ENCODE assay signal across 9 mouse cellular contexts in genomic region chr2:137113288-137114061, GRCm38 (mm10). TPM values are rescaled to one million over a fixed set of nuclear protein-coding genes. Genes with fewer than 3 reads are reported as not detected.
DNase-seq lines count a peak whose midpoint lies in the region; ATAC-seq and TF ChIP-seq lines count a peak whose summit lies in the region.
"Had no signal": no experiment of that assay in that cellular context is flagged by ENCODE, and none has a peak within 500 bp of the region (broad histone marks: within the 10 kb centered on the region; RNA-seq: fewer than 3 reads in every experiment).

No protein-coding gene starts in this region.

- peak; percentile 11 to 22 for DNase-seq in cerebellum, postnatal 10 days
- no peak for DNase-seq in cerebellum, adult 11-12 months
- DNase-seq in brain, embryonic 14.5 days (ENCODE audit: low read depth) = peak; percentile 51
- DNase-seq in hindbrain, embryonic 11.5 days (ENCODE audit: low spot score) = no peak
- DNase-seq in gastrocnemius, postnatal 14 days = no peak
- no peak for DNase-seq in cerebellum, adult 8-10 months
- no peak for DNase-seq in left cerebral cortex, adult 9 months (ENCODE audit: low spot score in 2 of 2)

- peak overlapping the region; percentile 28; the same call in 1 of the 2 replicates for H3K9ac ChIP-seq in hindbrain, embryonic 11.5 days (ENCODE audit: low read depth, low read length)
- H3K9ac ChIP-seq in midbrain, embryonic 12.5 days (replicated peaks) = peak overlapping the region; percentile 70

- H3K4me2 ChIP-seq in hindbrain, embryonic 11.5 days (replicated peaks; ENCODE audit: low read depth, low read length) = peak overlapping the region; percentile 71
- H3K4me2 ChIP-seq in midbrain, embryonic 12.5 days (replicated peaks) = peak overlapping the region; percentile 77

- TF ChIP-seq POLR2A in brain, embryonic 14.5 days (IDR thresholded peaks at IDR 0.05; ENCODE audit: borderline replicate concordance, extremely low read depth, insufficient read depth, insufficient read length, poor library complexity, severe bottlenecking) = no peak

- TF ChIP-seq CTCF in brain, embryonic 14.5 days (IDR thresholded peaks at IDR 0.05; ENCODE audit: borderline replicate concordance, extremely low read depth, insufficient read depth, insufficient read length) = no peak

- intact Hi-C loops in gastrocnemius, postnatal 14 days (cut with DNase I; ENCODE audit: low total_unique reads) = loop anchor here (10.0 kb wide), 2 partner anchors 119 to 831 kb away; no protein-coding TSS in a partner anchor

- no peaks in the 10 kb centered on the region for H3K27me3 ChIP-seq in hindbrain, embryonic 11.5 days (ENCODE audit: control insufficient read depth, insufficient read depth, low read length)
- H3K27me3 ChIP-seq in midbrain, embryonic 12.5 days = peaks cover 14% of the 10 kb centered on the region

- H3K4me3 ChIP-seq in hindbrain, embryonic 11.5 days (ENCODE audit: low read depth, low read length) = peak overlapping the region; percentile 74
- peak overlapping the region; percentile 74 for H3K4me3 ChIP-seq in midbrain, embryonic 12.5 days

- ATAC-seq in hindbrain, embryonic 11.5 days (ENCODE audit: low FRiP score) = no peak
- no peak for ATAC-seq in midbrain, embryonic 12.5 days (ENCODE audit: low FRiP score, low read depth)

- peaks cover 9% of the 10 kb centered on the region for H3K4me1 ChIP-seq in hindbrain, embryonic 11.5 days (replicated peaks; ENCODE audit: control insufficient read depth, insufficient read depth, low read length)
- H3K4me1 ChIP-seq in midbrain, embryonic 12.5 days = peaks cover 81% of the 10 kb centered on the region

- WGBS in hindbrain, embryonic 11.5 days = 2% methylated on average over 12 of the region's 12 CpGs
- WGBS in midbrain, embryonic 12.5 days = under 1% methylated on average over 12 of the region's 12 CpGs

- no peaks in the 10 kb centered on the region for H3K9me3 ChIP-seq in hindbrain, embryonic 11.5 days (ENCODE audit: control insufficient read depth, low read length)
- no peaks in the 10 kb centered on the region for H3K9me3 ChIP-seq in midbrain, embryonic 12.5 days

- no peak overlapping the region for H3K27ac ChIP-seq in hindbrain, embryonic 11.5 days (ENCODE audit: low read depth, low read length)
- H3K27ac ChIP-seq in midbrain, embryonic 12.5 days (replicated peaks) = peak overlapping the region; percentile 68

- no peaks in the 10 kb centered on the region for H3K36me3 ChIP-seq in hindbrain, embryonic 11.5 days (ENCODE audit: control insufficient read depth, insufficient read depth, low read length)
- no peaks in the 10 kb centered on the region for H3K36me3 ChIP-seq in midbrain, embryonic 12.5 days

RNA-seq across cellular contexts. Expression of gene Jag1, which starts 3.0 kb away (rescaled TPM):
- polyA plus RNA-seq in brain, embryonic 14.5 days (2012; rRNA removed) = 3.6 and 13.0 TPM in 2 replicates
- polyA plus RNA-seq in hindbrain, embryonic 11.5 days (2014; fragmentation: Nextera tagmentation; extraction: Ambion mirVana) = 21.3 and 22.1 TPM in 2 replicates
- 51.2 and 53.0 TPM in 2 replicates for polyA plus RNA-seq in midbrain, embryonic 12.5 days (2016; fragmentation: Nextera tagmentation; extraction: Ambion mirVana)
- total RNA-seq in gastrocnemius, postnatal 14 days (2021) = 10 to 100 TPM in 1 of 2 experiments, 1 to 10 TPM in 1; 9.5 to 11.4 TPM
- polyA plus RNA-seq: erythroblast, embryonic 14.5 days had no signal

Comparison
In these comparisons a context has a peak if more than half of its experiments do, and no peak if none do; other contexts are left out.
1. DNase-seq: peak in cerebellum, postnatal 10 days (2 of 2) and brain, embryonic 14.5 days (single experiment); none in cerebellum, adult 11-12 months (single experiment), hindbrain, embryonic 11.5 days (single experiment), gastrocnemius, postnatal 14 days (single experiment), cerebellum, adult 8-10 months (single experiment) and left cerebral cortex, adult 9 months (0 of 2).